Mouse (Mus musculus) layer of hippocampus, postnatal 14 days (tissue): ENCODE results near the gene Rnd3. TPM values are rescaled to one million over a fixed set of nuclear protein-coding genes. Genes with fewer than 3 reads are reported as not detected.

Experiments used
- DNase-seq, 2 experiments: peaks; one replicate each; pipeline ENCODE4 v3.0.0; 2021 to 2022; ENCODE audit warnings: low spot score in 2 of 2, mixed read lengths in 1 of 2
- total RNA-seq, 2 experiments: library from RNA; stranded (reverse); gene quantifications; 2 replicates each; pipeline ENCODE4 v1.2.3; 2021

The Rnd3 gene
- total RNA-seq, 2 experiments from 2014 or later, result 15.8 to 16.1 TPM

DNA sequence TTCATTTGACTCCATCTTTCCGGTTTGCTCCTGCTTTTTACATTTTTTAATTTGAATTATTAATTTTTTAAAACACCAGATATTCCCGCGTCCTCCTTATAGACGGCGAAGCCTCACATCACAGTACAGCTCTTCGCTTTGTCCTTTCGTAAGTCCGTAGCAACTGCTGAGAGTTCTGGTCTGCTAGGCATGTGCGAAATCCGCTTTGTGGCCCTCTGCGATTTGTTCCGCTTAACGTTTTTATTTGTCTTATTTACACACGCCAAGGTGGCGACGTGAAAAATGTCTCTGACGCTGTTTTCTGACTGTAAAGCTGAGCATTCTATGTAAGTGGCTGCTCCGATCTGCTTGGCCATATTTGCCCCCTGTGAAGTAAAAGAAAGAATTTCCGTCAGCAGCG lies 16.7 kb downstream of the Rnd3 start:
- no peak for DNase-seq

DNA sequence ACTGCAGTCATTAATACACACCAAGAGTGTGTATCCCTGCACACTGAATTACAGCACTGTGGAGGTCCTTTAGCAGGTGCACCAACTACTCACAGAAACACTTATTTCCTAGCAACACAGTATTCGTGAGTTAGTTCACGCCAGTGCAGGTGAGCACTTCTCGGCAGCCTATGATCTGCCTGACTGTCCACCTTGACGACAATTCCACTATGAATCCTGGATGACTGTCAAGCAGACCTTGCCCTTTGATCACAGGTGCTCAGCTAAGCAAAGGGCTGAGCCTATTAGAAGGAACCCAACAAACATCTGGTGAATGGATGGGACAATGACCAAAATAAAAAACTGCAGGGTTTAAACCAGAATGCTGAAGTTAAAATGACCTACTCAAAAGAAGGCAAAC lies 20.8 kb downstream of the Rnd3 start:
- no peak for DNase-seq

DNA sequence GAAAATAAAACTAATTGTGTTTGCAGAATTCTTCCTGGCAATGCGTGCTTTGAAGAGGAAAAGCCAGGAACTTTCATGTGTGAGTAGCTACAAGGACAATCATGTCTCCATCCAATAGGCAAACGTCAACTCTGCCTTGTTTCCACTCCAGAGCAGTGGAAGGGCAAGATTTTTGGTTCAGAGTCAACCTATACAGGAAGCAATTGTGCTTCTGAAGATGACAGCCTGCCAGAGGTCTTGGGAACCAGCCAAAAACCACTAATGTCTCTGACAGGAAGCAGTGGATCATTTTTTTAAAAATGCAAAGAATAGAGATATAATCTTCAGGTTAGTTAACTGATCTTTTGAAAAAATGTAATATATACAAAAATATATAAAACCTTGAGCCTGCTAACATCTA lies 38.6 kb downstream of the Rnd3 start:
- no peak for DNase-seq

- DNase-seq, result no peak
These were observed 40.3 kb downstream of the Rnd3 start for GRCm38 (mm10) chr2:51108631-51109030.

- DNase-seq, result no peak
These were observed 47.7 kb downstream of the Rnd3 start for GRCm38 (mm10) chr2:51101187-51101586.

- no peak for DNase-seq
These were observed 48.9 kb downstream of the Rnd3 start for GRCm38 (mm10) chr2:51099987-51100386.

DNA sequence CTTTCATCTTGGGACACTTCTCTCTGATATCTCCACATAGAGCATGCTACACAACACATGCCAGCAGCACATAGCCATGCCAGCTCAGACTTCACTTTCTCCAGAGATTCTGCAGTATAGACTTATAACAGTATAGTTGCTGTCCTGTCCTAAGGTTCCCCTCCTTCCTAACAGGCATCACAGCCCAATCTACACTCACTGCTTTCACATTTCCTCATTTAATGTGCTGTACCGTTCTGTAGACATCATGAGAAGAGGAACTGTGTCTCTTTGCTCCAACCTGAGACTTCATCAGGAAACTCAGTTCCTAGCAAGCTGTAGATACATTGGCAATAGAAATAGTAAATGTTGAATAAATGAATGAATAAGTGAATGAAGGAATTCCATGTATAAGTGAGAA lies 49.7 kb downstream of the Rnd3 start:
- no peak for DNase-seq

DNA sequence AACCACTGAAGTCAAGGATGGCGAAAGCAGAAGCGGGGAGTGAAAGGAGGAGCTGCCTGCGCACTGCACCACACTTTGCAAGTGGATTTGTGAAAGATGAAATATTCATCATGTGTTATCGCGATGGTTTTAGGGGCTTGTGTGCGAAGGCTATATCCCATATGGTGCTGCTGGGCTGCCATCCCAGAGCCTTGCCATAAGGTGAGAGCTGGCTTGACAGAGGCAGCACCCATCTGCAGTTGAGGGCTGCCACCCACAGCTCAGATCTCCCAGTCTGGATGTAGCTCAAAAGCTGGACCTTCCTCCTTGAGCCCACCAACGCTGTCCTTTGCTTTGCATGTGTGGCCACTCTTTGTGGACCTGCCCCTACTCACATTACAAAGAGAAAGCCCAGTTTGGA lies 58.2 kb downstream of the Rnd3 start:
- DNase-seq, result peak in 1 of 2 experiments; percentile 5

- no peak for DNase-seq
These were observed 58.9 kb downstream of the Rnd3 start for GRCm38 (mm10) chr2:51090049-51090448.

GRCm38 (mm10) chr2:51088843-51089573 lies 59.9 kb downstream of the Rnd3 start:
- no peak for DNase-seq

DNA sequence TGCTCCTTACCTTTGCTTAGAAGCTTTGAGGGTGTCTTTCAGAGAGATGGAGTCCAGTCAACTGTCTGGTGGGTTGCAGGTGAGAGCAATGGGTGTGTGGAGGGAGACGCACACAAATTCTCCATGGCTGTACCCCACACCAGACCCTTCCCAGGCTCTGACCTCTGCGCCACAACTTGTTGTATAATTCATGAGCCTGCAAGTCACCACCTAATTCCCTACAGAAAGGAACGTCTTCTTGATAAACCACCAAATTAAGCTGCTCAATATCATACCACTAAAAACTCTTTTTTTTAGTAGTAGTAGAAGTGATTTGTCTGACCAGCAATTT lies 60.8 kb downstream of the Rnd3 start:
- DNase-seq, result no peak

GRCm38 (mm10) chr2:51087307-51088122 lies 61.4 kb downstream of the Rnd3 start:
- peak in 1 of 2 experiments; percentile 41 for DNase-seq

- DNase-seq, result no peak
These were observed 63.8 kb downstream of the Rnd3 start for GRCm38 (mm10) chr2:51085155-51085554.

GRCm38 (mm10) chr2:51082714-51083351 lies 66.1 kb downstream of the Rnd3 start:
- DNase-seq, result peak; percentile 33 to 56
